Mouse (Mus musculus) myocyte (in vitro differentiated cells): ENCODE results near the gene Mcm8.

ENCODE experiments used
- CEBPB ChIP-seq: IDR thresholded peaks from 2 replicates; pipeline ENCODE4 v1.6.1; 2011; ENCODE audit warnings: mild to moderate bottlenecking, moderate library complexity; ENCODE audit not compliant: poor library complexity, insufficient read depth, severe bottlenecking
- E2F4 ChIP-seq: IDR thresholded peaks from one replicate; pipeline ENCODE4 v1.6.1; 2011; ENCODE audit warnings: mild to moderate bottlenecking, control low read depth, moderate library complexity; ENCODE audit not compliant: insufficient read depth
- MAX ChIP-seq: IDR thresholded peaks from one replicate; pipeline ENCODE4 v1.6.1; 2011; ENCODE audit warnings: low read depth, mild to moderate bottlenecking, control low read depth
- POLR2A ChIP-seq: IDR thresholded peaks from one replicate; pipeline ENCODE4 v1.6.1; 2011; ENCODE audit warnings: low read depth, mild to moderate bottlenecking, control low read depth, moderate library complexity; ENCODE audit not compliant: insufficient read length
- POLR2AphosphoS2 ChIP-seq: IDR thresholded peaks from one replicate; pipeline ENCODE4 v1.6.1; 2011; ENCODE audit warnings: low read depth, control low read depth; ENCODE audit not compliant: insufficient read length
- REST ChIP-seq: IDR thresholded peaks from one replicate; pipeline ENCODE4 v1.6.1; 2011; ENCODE audit warnings: mild to moderate bottlenecking, control low read depth, moderate library complexity; ENCODE audit not compliant: insufficient read depth, insufficient read length
- SRF ChIP-seq: IDR thresholded peaks from one replicate; pipeline ENCODE4 v1.6.1; 2011; ENCODE audit warnings: low read depth; ENCODE audit not compliant: control insufficient read depth, insufficient read length
- USF1 ChIP-seq: IDR thresholded peaks from one replicate; pipeline ENCODE4 v1.6.1; 2011; ENCODE audit warnings: low read depth, mild to moderate bottlenecking, control low read depth, moderate library complexity

DNA sequence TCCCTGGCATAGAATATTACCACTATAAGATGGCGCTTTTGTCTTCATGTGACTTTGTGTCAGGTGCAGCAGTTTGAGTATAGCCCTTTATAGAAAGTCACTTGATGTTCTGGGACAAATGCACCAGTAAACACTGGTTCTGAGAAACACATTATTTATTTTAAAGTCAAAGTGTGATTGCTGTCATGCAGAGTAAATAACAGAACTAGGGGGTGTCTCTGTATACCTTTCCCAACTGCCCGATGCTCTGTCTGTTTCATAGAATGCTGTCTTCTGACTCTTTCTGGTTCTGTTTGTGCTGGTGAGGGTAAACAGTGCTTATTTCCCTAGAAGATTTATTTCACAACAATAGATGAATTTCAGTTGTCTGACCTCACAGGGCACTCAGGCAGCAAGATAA is 47.4 kb downstream of the Mcm8 start:
- no peak for TF ChIP-seq POLR2A
- TF ChIP-seq POLR2AphosphoS2: no peak
- TF ChIP-seq MAX: no peak
- TF ChIP-seq E2F4: no peak
- no peak for TF ChIP-seq CEBPB
- no peak for TF ChIP-seq SRF
- no peak for TF ChIP-seq USF1
- no peak for TF ChIP-seq REST
